Mouse (Mus musculus) lung, postnatal 0 days (tissue): ENCODE results near the gene Glt6d1. TPM values are rescaled to one million over a fixed set of nuclear protein-coding genes. Genes with fewer than 3 reads are reported as not detected.

ENCODE experiments used
- ATAC-seq: fragments of 200-750 bp; cut with Nextera tagmentation; 2 replicates; pipeline ENCODE4 v1.8.0; 2017; ENCODE audit warnings: moderate library complexity
- DNase-seq: peaks from one replicate; pipeline ENCODE4 v3.0.0-alpha.2; 2016; ENCODE audit warnings: low spot score
- H3K27ac ChIP-seq: fragments of 300-500 bp; sonication (generic); 2 replicates; pipeline ENCODE4 v1.5.1; 2014; ENCODE audit warnings: antibody characterized with exemption, mild to moderate bottlenecking, low read length, mixed read lengths
- H3K27me3 ChIP-seq: fragments of 300-500 bp; sonication (generic); replicated peaks from 2 replicates; pipeline ENCODE4 v1.6.1; 2014; ENCODE audit warnings: low read length, mixed read lengths; ENCODE audit not compliant: insufficient read depth
- H3K36me3 ChIP-seq: fragments of 300-500 bp; sonication (generic); 2 replicates; pipeline ENCODE4 v1.6.1; 2014; ENCODE audit warnings: low read length, mixed read lengths; ENCODE audit not compliant: insufficient read depth
- H3K4me1 ChIP-seq: fragments of 300-500 bp; sonication (generic); 2 replicates; pipeline ENCODE4 v1.6.1; 2014; ENCODE audit warnings: antibody characterized with exemption, low read depth, low read length, mixed read lengths; ENCODE audit not compliant: insufficient read depth
- H3K4me2 ChIP-seq: fragments of 300-500 bp; sonication (generic); replicated peaks from 2 replicates; pipeline ENCODE4 v1.6.1; 2014; ENCODE audit warnings: low read depth, mild to moderate bottlenecking, low read length, moderate library complexity, mixed read lengths
- H3K4me3 ChIP-seq: fragments of 300-500 bp; sonication (generic); 2 replicates; pipeline ENCODE4 v1.5.1; 2014; ENCODE audit warnings: low read depth, low read length
- H3K9ac ChIP-seq: fragments of 300-500 bp; sonication (generic); replicated peaks from 2 replicates; pipeline ENCODE4 v1.6.1; 2014; ENCODE audit warnings: low read depth, mild to moderate bottlenecking
- H3K9me3 ChIP-seq: fragments of 300-500 bp; sonication (generic); 2 replicates; pipeline ENCODE4 v1.6.1; 2016; ENCODE audit warnings: low read length, mixed read lengths
- CTCF ChIP-seq: IDR thresholded peaks from 2 replicates; pipeline ENCODE4 v1.5.1; 2016; ENCODE audit warnings: antibody characterized with exemption, mild to moderate bottlenecking
- EP300 ChIP-seq: IDR thresholded peaks from 2 replicates; pipeline ENCODE4 v1.6.1; 2016; ENCODE audit warnings: antibody characterized with exemption, mild to moderate bottlenecking, control low read depth
- WGBS: fragments of 180-500 bp; shearing (Covaris S2); extraction: QIAGEN DNeasy Blood & Tissue Kit; methylation state at CpG from one replicate; pipeline ENCODE4 v1.1.7; 2014; 5-methylcytosine and 5-hydroxymethylcytosine counted together
- polyA plus RNA-seq: library from polyadenylated mRNA; unstranded; fragments of >200 nt; fragmentation: Nextera tagmentation; extraction: Ambion mirVana; gene quantifications from 2 replicates; pipeline ENCODE4 v1.2.1, GENCODE M21; 2015

The Glt6d1 gene
- polyA plus RNA-seq, 1 experiment from 2014 or later: not detected

GRCm38 (mm10) chr2:25781957-25782356 is 33.7 kb downstream of the Glt6d1 start, which contains the start of gene Gm13539:
Gene Gm13539, plus strand, starts transcription at chr2:25782257.
- Histone ChIP-seq H3K9me3 (no peaks in the 10 kb centered on the region), H3K27me3 (no peaks in the 10 kb centered on the region), H3K4me2 (no peak within 1 kb of the TSS), H3K36me3 (no peaks in the 10 kb centered on the region), H3K4me3 (no peak within 1 kb of the TSS), H3K9ac (no peak within 1 kb of the TSS), H3K4me1 (no peaks in the 10 kb centered on the region), H3K27ac (no peak within 1 kb of the TSS)
- TF ChIP-seq CTCF (no peak), EP300 (no peak)
- no peak for DNase-seq
- WGBS: 79% methylated on average over 3 of the region's 3 CpGs
- ATAC-seq: no peak

GRCm38 (mm10) chr2:25780921-25781320 is 34.7 kb downstream of the Glt6d1 start:
- Histone ChIP-seq H3K4me3 (no peak overlapping the region), H3K9me3 (no peaks in the 10 kb centered on the region), H3K4me1 (no peaks in the 10 kb centered on the region), H3K36me3 (no peaks in the 10 kb centered on the region), H3K4me2 (no peak overlapping the region), H3K9ac (no peak overlapping the region), H3K27me3 (no peaks in the 10 kb centered on the region), H3K27ac (no peak overlapping the region)
- ATAC-seq: no peak
- no peak for TF ChIP-seq EP300
- TF ChIP-seq CTCF: no peak
- no peak for DNase-seq
- WGBS: 28% methylated on average over 4 of the region's 4 CpGs

- no peak for ATAC-seq
These were observed 36.6 kb downstream of the Glt6d1 start for GRCm38 (mm10) chr2:25779076-25779475.

GRCm38 (mm10) chr2:25776717-25777116 is 38.9 kb downstream of the Glt6d1 start, which contains the start of gene Lcn11:
Gene Lcn11, plus strand, starts transcription at chr2:25777017.
- Histone ChIP-seq H3K4me3 (no peak within 1 kb of the TSS), H3K36me3 (no peaks in the 10 kb centered on the region), H3K4me1 (no peaks in the 10 kb centered on the region), H3K27me3 (no peaks in the 10 kb centered on the region), H3K9me3 (no peaks in the 10 kb centered on the region), H3K4me2 (no peak within 1 kb of the TSS), H3K27ac (no peak within 1 kb of the TSS), H3K9ac (no peak within 1 kb of the TSS)
- DNase-seq: no peak
- no peak for ATAC-seq
- WGBS: 83% methylated on average over 1 of the region's 1 CpGs
- no peak for TF ChIP-seq CTCF

More at GRCm38 (mm10) chr2:25779076-25779475, 36.6 kb downstream of the Glt6d1 start:
- no peak overlapping the region for H3K27ac ChIP-seq
- H3K9me3 ChIP-seq: no peaks in the 10 kb centered on the region
- TF ChIP-seq CTCF: no peak
- TF ChIP-seq EP300: no peak
- no peaks in the 10 kb centered on the region for H3K4me1 ChIP-seq
- no peak overlapping the region for H3K9ac ChIP-seq
- no peaks in the 10 kb centered on the region for H3K27me3 ChIP-seq
- H3K36me3 ChIP-seq: no peaks in the 10 kb centered on the region
- DNase-seq: no peak
- H3K4me2 ChIP-seq: no peak overlapping the region
- 83% methylated on average over 9 of the region's 9 CpGs for WGBS
- no peak overlapping the region for H3K4me3 ChIP-seq

GRCm38 (mm10) chr2:25775991-25776390 is 39.7 kb downstream of the Glt6d1 start:
- no peaks in the 10 kb centered on the region for H3K4me1 ChIP-seq
- ATAC-seq (no peak), DNase-seq (no peak)
- H3K4me2 ChIP-seq: no peak overlapping the region
- no peaks in the 10 kb centered on the region for H3K36me3 ChIP-seq
- no peaks in the 10 kb centered on the region for H3K9me3 ChIP-seq
- H3K9ac ChIP-seq: no peak overlapping the region
- H3K27me3 ChIP-seq: no peaks in the 10 kb centered on the region
- no peak overlapping the region for H3K4me3 ChIP-seq
- no peak overlapping the region for H3K27ac ChIP-seq
- TF ChIP-seq CTCF (no peak), EP300 (no peak)
- WGBS: 66% methylated on average over 3 of the region's 3 CpGs

DNA sequence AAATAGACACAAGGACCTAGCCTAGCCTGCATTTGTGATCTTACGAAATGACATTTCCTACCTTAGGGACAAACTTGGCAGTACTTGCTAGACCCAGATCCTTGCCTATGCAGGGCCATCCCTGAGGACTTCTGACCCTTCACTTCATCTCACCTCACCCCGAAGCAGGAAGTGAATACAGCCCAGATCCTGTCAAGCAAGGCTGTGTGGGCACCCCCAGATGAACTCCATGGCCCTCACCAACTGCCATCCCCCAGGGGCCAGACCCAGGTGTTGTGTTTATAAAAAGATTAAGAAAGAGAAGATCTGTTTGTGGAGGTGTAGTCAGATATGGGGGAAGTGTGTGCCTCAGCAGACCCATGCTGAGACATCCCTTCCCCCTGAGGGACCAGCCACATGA is 41.0 kb downstream of the Glt6d1 start:
- Histone ChIP-seq H3K27ac (no peak overlapping the region), H3K9me3 (no peaks in the 10 kb centered on the region), H3K4me1 (no peaks in the 10 kb centered on the region), H3K36me3 (no peaks in the 10 kb centered on the region), H3K27me3 (no peaks in the 10 kb centered on the region), H3K9ac (no peak overlapping the region), H3K4me2 (no peak overlapping the region), H3K4me3 (no peak overlapping the region)
- TF ChIP-seq CTCF: no peak
- TF ChIP-seq EP300: no peak
- ATAC-seq (no peak), DNase-seq (no peak)
- 71% methylated on average over 2 of the region's 2 CpGs for WGBS

GRCm38 (mm10) chr2:25773507-25773906 is 42.1 kb downstream of the Glt6d1 start:
- TF ChIP-seq CTCF (no peak), EP300 (no peak)
- H3K4me2 ChIP-seq: no peak overlapping the region
- no peak overlapping the region for H3K27ac ChIP-seq
- H3K9ac ChIP-seq: no peak overlapping the region
- H3K9me3 ChIP-seq: no peaks in the 10 kb centered on the region
- no peaks in the 10 kb centered on the region for H3K36me3 ChIP-seq
- H3K4me3 ChIP-seq: no peak overlapping the region
- ATAC-seq (no peak), DNase-seq (no peak)
- 78% methylated on average over 2 of the region's 2 CpGs for WGBS
- no peaks in the 10 kb centered on the region for H3K27me3 ChIP-seq
- no peaks in the 10 kb centered on the region for H3K4me1 ChIP-seq
